Mouse (Mus musculus) liver, embryonic 12.5 days (tissue): ENCODE results near the gene Scrg1. TPM values are rescaled to one million over a fixed set of nuclear protein-coding genes. Genes with fewer than 3 reads are reported as not detected.
"Not testable (repeated sequence)": the region's sequence is repeated elsewhere in the genome, so short reads cannot be mapped to it uniquely, and the experiment has no call there.

Source experiments
- ATAC-seq: fragments of 200-750 bp; cut with Nextera tagmentation; 2 replicates; pipeline ENCODE4 v1.8.0; 2017; ENCODE audit warnings: moderate number of reproducible peaks, mild to moderate bottlenecking, moderate library complexity
- H3K27ac ChIP-seq: fragments of 300-500 bp; sonication (generic); 2 replicates; pipeline ENCODE4 v1.5.1; 2016; ENCODE audit warnings: mild to moderate bottlenecking
- H3K27me3 ChIP-seq: fragments of 300-500 bp; sonication (generic); replicated peaks from 2 replicates; pipeline ENCODE4 v1.6.1; 2016; ENCODE audit warnings: mild to moderate bottlenecking, moderate library complexity
- H3K36me3 ChIP-seq: fragments of 300-500 bp; sonication (generic); 2 replicates; pipeline ENCODE4 v1.6.1; 2016; ENCODE audit warnings: mild to moderate bottlenecking, moderate library complexity
- H3K4me1 ChIP-seq: fragments of 300-500 bp; sonication (generic); 2 replicates; pipeline ENCODE4 v1.6.1; 2016
- H3K4me2 ChIP-seq: fragments of 300-500 bp; sonication (generic); 2 replicates; pipeline ENCODE4 v1.6.1; 2016; ENCODE audit warnings: mild to moderate bottlenecking, moderate library complexity
- H3K4me3 ChIP-seq: fragments of 300-500 bp; sonication (generic); 2 replicates; pipeline ENCODE4 v1.5.1; 2016; ENCODE audit warnings: mild to moderate bottlenecking, moderate library complexity
- H3K9ac ChIP-seq: fragments of 300-500 bp; sonication (generic); 2 replicates; pipeline ENCODE4 v1.6.1; 2016; ENCODE audit warnings: mild to moderate bottlenecking, moderate library complexity
- H3K9me3 ChIP-seq: fragments of 300-500 bp; sonication (generic); replicated peaks from 2 replicates; pipeline ENCODE4 v1.6.1; 2016; ENCODE audit warnings: mild to moderate bottlenecking, moderate library complexity
- WGBS: fragments of 180-500 bp; shearing (Covaris S2); methylation state at CpG from one replicate; pipeline ENCODE4 v1.1.7; 2016; ENCODE audit not compliant: insufficient replicate concordance; 5-methylcytosine and 5-hydroxymethylcytosine counted together
- polyA plus RNA-seq: library from polyadenylated mRNA; unstranded; fragments of >200 nt; fragmentation: Nextera tagmentation; extraction: Ambion mirVana; gene quantifications from 2 replicates; pipeline ENCODE4 v1.2.1, GENCODE M21; 2016

The Scrg1 gene
- polyA plus RNA-seq, 1 experiment from 2014 or later, result 0.18 TPM

- ATAC-seq, result no peak
- H3K27ac ChIP-seq, result no peak overlapping the region; the same call in 1 of the 2 replicates
Observed at GRCm38 (mm10) chr8:57489896-57490295, 34.2 kb downstream of the Scrg1 start.

DNA sequence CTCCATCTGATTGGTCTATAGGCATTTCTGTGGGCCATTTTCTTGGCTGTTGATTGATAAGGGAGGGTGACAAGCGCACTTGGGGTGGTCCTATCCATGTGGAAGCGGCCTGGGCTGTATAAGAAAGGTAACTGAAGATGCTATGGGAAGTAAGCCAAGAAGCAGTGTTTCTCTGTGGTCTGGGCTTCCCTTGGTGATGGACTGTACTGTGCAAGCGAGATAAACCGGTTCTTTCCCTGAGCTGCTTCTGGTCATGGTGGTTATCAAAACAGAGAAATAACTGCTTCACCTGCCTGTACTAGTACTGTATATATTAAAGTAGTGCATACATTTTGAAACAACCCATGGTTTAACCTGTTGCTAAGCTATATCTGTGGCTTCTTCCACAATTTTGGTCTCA is 36.1 kb downstream of the Scrg1 start:
- Histone ChIP-seq H3K27me3 (no peaks in the 10 kb centered on the region), H3K4me2 (no peak overlapping the region), H3K4me3 (no peak overlapping the region), H3K4me1 (peaks cover 27% of the 10 kb centered on the region), H3K36me3 (no peaks in the 10 kb centered on the region), H3K9me3 (no peaks in the 10 kb centered on the region), H3K9ac (no peak overlapping the region), H3K27ac (no peak overlapping the region)
- WGBS, result 49% methylated on average over 4 of the region's 4 CpGs
- no peak for ATAC-seq

More at GRCm38 (mm10) chr8:57489896-57490295, 34.2 kb downstream of the Scrg1 start:
- Histone ChIP-seq H3K9ac (no peak overlapping the region), H3K36me3 (no peaks in the 10 kb centered on the region), H3K4me3 (no peak overlapping the region), H3K27me3 (no peaks in the 10 kb centered on the region), H3K4me1 (peaks cover 39% of the 10 kb centered on the region), H3K4me2 (no peak overlapping the region), H3K9me3 (no peaks in the 10 kb centered on the region)

DNA sequence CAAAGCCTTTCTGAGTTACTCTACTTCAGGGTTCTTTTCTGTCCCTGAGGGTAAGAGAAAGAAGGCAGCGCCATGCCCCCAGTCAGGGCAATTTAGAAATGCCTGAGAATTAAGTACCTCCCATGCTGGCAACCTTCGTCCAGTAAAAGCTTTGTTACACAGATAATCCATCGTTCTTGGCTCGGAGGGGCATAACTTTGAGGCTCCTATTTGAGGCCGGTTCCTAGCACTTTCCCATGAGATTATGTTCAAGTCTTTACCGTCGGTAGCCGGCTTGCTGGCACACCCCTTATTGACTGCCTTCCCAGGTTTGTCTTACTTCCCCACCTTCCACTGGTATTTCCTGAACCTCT is 42.7 kb downstream of the Scrg1 start:
- Histone ChIP-seq H3K9me3 (no peaks in the 10 kb centered on the region), H3K36me3 (no peaks in the 10 kb centered on the region), H3K4me3 (no peak overlapping the region), H3K9ac (no peak overlapping the region), H3K4me1 (no peaks in the 10 kb centered on the region), H3K27ac (no peak overlapping the region), H3K27me3 (no peaks in the 10 kb centered on the region), H3K4me2 (no peak overlapping the region)
- 71% methylated on average over 8 of the region's 8 CpGs for WGBS
- no peak for ATAC-seq

- H3K9me3 ChIP-seq, result no peaks in the 10 kb centered on the region
- no peak overlapping the region for H3K4me3 ChIP-seq
- no peaks in the 10 kb centered on the region for H3K27me3 ChIP-seq
- H3K9ac ChIP-seq, result no peak overlapping the region
- ATAC-seq, result no peak
- H3K4me1 ChIP-seq, result no peaks in the 10 kb centered on the region
- H3K27ac ChIP-seq, result no peak overlapping the region
- WGBS, result 71% methylated on average over 17 of the region's 17 CpGs
- H3K4me2 ChIP-seq, result no peak overlapping the region
- no peaks in the 10 kb centered on the region for H3K36me3 ChIP-seq
Observed at GRCm38 (mm10) chr8:57498847-57499511, 43.3 kb downstream of the Scrg1 start.

DNA sequence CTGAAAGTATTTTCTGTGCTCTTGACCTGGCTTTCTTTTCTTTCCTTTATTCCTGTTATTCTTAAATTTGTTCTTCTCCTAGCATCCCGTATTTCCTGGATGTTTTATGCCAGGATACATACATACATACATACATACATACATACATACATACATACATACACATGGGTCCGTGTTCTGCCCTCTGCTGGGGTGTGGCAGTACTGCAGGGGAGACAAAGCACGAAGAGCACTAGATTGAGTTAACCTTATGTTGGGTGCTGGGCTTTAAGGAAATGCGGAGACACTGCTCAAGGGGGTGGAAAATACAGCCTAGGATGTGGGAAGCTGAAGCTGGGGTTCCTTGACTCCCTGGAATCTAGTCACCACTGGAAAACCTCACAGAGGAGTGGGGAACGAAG is 47.9 kb downstream of the Scrg1 start:
- ATAC-seq, result peak; percentile 60
- Histone ChIP-seq H3K9me3 (no peaks in the 10 kb centered on the region), H3K4me3 (no peak overlapping the region), H3K36me3 (no peaks in the 10 kb centered on the region), H3K4me2 (no peak overlapping the region), H3K4me1 (peaks cover 22% of the 10 kb centered on the region), H3K27ac (no peak overlapping the region), H3K9ac (no peak overlapping the region), H3K27me3 (no peaks in the 10 kb centered on the region)
- WGBS, result 41% methylated on average over 5 of the region's 5 CpGs

GRCm38 (mm10) chr8:57505500-57505899 is 49.8 kb downstream of the Scrg1 start:
- not testable (repeated sequence) for H3K36me3 ChIP-seq, H3K27me3 ChIP-seq, H3K4me3 ChIP-seq, H3K9me3 ChIP-seq
- peaks cover 29% of the 10 kb centered on the region for H3K4me1 ChIP-seq
- H3K27ac ChIP-seq, result peak overlapping the region; percentile 32; the same call in 1 of the 2 replicates
- peak; percentile 48; the same call in 1 of the 2 replicates for ATAC-seq
- peak overlapping the region; percentile 2; the same call in 1 of the 2 replicates for H3K9ac ChIP-seq
- 56% methylated on average over 1 of the region's 1 CpGs for WGBS
- H3K4me2 ChIP-seq, result peak overlapping the region; percentile 47

DNA sequence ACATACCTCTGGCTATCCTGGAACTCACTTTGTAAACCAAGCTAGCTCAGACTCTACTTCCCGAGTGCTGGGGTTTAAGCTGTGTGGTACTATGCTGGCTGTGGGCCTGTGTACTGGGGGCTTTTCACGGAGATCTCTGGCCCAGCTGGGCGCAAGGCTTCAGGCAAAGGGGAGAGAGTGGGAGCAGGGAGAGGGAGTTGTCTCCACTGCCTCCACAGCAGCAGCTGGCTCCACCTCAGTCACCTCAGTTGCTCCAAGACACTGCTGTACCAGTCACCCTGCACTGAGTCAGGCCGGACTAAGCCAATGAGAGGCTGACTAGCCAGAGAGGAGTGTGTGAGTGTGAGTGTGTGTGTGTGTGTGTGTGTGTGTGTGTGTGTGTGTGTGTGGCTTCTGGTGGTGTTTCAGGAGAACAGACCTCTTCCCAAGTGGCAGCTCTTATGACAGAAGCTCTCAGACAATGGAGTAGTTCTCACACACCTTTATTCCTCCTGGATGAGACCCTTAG is 51.9 kb downstream of the Scrg1 start:
- H3K36me3 ChIP-seq, result peaks cover under 1% of the 10 kb centered on the region; the same call in 1 of the 2 replicates
- no peak overlapping the region for H3K4me3 ChIP-seq
- no peak for ATAC-seq
- H3K4me2 ChIP-seq, result 0 out of 2 replicates have a peak overlapping the region, but pooled peaks have one; percentile 1
- H3K4me1 ChIP-seq, result peaks cover 31% of the 10 kb centered on the region
- H3K9ac ChIP-seq, result no peak overlapping the region
- no peaks in the 10 kb centered on the region for H3K27me3 ChIP-seq
- H3K27ac ChIP-seq, result no peak overlapping the region
- WGBS, result 78% methylated on average over 4 of the region's 4 CpGs
- H3K9me3 ChIP-seq, result no peaks in the 10 kb centered on the region

- H3K9ac ChIP-seq, result no peak overlapping the region
- H3K9me3 ChIP-seq, result no peaks in the 10 kb centered on the region
- WGBS, result 74% methylated on average over 4 of the region's 4 CpGs
- no peak overlapping the region for H3K4me3 ChIP-seq
- H3K27me3 ChIP-seq, result no peaks in the 10 kb centered on the region
- H3K36me3 ChIP-seq, result peaks cover 11% of the 10 kb centered on the region
- no peak overlapping the region for H3K27ac ChIP-seq
- H3K4me2 ChIP-seq, result no peak overlapping the region
- ATAC-seq, result no peak
- peaks cover 34% of the 10 kb centered on the region for H3K4me1 ChIP-seq
Observed at GRCm38 (mm10) chr8:57508657-57509056, 52.9 kb downstream of the Scrg1 start.

- H3K36me3 ChIP-seq, result peaks cover 28% of the 10 kb centered on the region
- peak overlapping the region; percentile 91 for H3K27ac ChIP-seq
- H3K9me3 ChIP-seq, result no peaks in the 10 kb centered on the region
- H3K4me2 ChIP-seq, result peak overlapping the region; percentile 95
- 2% methylated on average over 31 of the region's 31 CpGs for whole genome bisulfite sequencing
- H3K27me3 ChIP-seq, result no peaks in the 10 kb centered on the region
- no peak for ATAC-seq
- peak overlapping the region; percentile 93 for H3K4me3 ChIP-seq
- H3K9ac ChIP-seq, result peak overlapping the region; percentile 94
- H3K4me1 ChIP-seq, result peaks cover 38% of the 10 kb centered on the region
Observed at GRCm38 (mm10) chr8:57510791-57511315, 55.1 kb downstream of the Scrg1 start.

DNA sequence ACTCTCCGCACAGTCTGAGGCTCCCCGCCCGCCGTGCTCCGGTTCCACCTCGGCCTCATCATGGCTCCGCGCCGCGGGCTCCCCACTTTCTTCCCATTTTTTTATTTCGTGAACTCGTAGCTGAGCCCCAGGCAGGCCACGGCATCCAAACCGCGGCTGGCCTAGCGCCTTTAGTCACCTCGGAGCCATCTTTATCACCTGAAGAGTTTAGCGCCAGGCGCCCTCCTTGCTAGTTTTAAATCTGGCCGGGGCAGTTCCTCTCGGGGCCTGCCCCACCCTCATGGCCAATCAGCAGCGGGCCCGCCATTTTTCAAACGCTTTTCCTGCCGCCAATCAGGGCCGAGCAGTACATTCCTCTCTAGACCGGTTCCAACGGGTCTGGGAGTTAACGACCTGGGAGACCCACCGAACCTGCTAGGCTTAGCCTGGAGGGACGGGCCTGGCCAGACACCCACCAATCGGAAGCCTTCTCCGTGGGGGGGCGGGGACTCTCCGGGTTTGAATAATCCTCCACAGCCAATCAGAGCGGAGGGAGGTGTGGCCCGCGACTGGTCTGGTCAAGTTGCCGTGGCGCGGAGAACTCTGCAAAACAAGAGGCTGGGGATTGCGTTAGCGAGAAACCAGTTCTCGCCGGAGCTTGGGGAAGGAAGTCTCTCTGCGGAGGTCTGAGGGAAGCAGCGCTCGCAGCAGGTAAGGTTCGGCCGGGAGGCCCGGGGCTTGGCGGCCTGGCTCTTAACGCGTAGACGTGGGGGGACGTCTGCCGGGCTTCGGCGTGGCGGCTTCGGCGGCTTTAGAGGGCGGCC is 55.8 kb downstream of the Scrg1 start, which contains the start of gene Hmgb2:
Hmgb2 (plus strand) TSS at position 592 of the 803 bp plus-strand sequence.
- WGBS, result under 1% methylated on average over 63 of the region's 63 CpGs
- ATAC-seq, result peak; percentile 99

GRCm38 (mm10) chr8:57512141-57513056 is 56.7 kb downstream of the Scrg1 start:
- Histone ChIP-seq H3K27me3 (no peaks in the 10 kb centered on the region), H3K4me2 (peak overlapping the region; percentile 75), H3K4me1 (peaks cover 38% of the 10 kb centered on the region), H3K9ac (peak overlapping the region; percentile 100), H3K27ac (peak overlapping the region; percentile 100), H3K9me3 (no peaks in the 10 kb centered on the region), H3K4me3 (peak overlapping the region; percentile 93), H3K36me3 (peaks cover 43% of the 10 kb centered on the region)
- under 1% methylated on average over 60 of the region's 96 CpGs for WGBS
- ATAC-seq, result peak; percentile 21; the same call in 1 of the 2 replicates

More for the DNA sequence above, 55.8 kb downstream of the Scrg1 start, which contains the start of gene Hmgb2:
- peaks cover 36% of the 10 kb centered on the region for H3K4me1 ChIP-seq
- H3K27me3 ChIP-seq, result no peaks in the 10 kb centered on the region
- H3K9me3 ChIP-seq, result no peaks in the 10 kb centered on the region
- peaks cover 34% of the 10 kb centered on the region for H3K36me3 ChIP-seq
- peak within 1 kb of the TSS; percentile 100 for H3K27ac ChIP-seq
- H3K4me3 ChIP-seq, result peak within 1 kb of the TSS; percentile 93
- H3K9ac ChIP-seq, result peak within 1 kb of the TSS; percentile 100
- H3K4me2 ChIP-seq, result peak within 1 kb of the TSS; percentile 95
